Mouse (Mus musculus) midbrain, embryonic 13.5 days (tissue): ENCODE measurements around the gene Zfp408. TPM values are rescaled to one million over a fixed set of nuclear protein-coding genes. Genes with fewer than 3 reads are reported as not detected.

Experiments used
- ATAC-seq: fragments of 200-750 bp; cut with Nextera tagmentation; 2 replicates; pipeline ENCODE4 v1.8.0; 2017; ENCODE audit warnings: mild to moderate bottlenecking, moderate TSS enrichment, moderate library complexity
- H3K27ac ChIP-seq: fragments of 300-500 bp; sonication (generic); 2 replicates; pipeline ENCODE4 v1.5.1; 2015; ENCODE audit warnings: inconsistent platforms, mild to moderate bottlenecking, moderate library complexity
- H3K27me3 ChIP-seq: fragments of 300-500 bp; sonication (generic); 2 replicates; pipeline ENCODE4 v1.6.1; 2015; ENCODE audit warnings: mild to moderate bottlenecking, inconsistent platforms
- H3K36me3 ChIP-seq: fragments of 300-500 bp; sonication (generic); 2 replicates; pipeline ENCODE4 v1.6.1; 2015; ENCODE audit warnings: mild to moderate bottlenecking, inconsistent platforms
- H3K4me1 ChIP-seq: fragments of 300-500 bp; sonication (generic); replicated peaks from 2 replicates; pipeline ENCODE4 v1.6.1; 2015; ENCODE audit warnings: inconsistent platforms
- H3K4me2 ChIP-seq: fragments of 300-500 bp; sonication (generic); replicated peaks from 2 replicates; pipeline ENCODE4 v1.6.1; 2015; ENCODE audit warnings: moderate library complexity, mild to moderate bottlenecking, inconsistent platforms
- H3K4me3 ChIP-seq: fragments of 300-500 bp; sonication (generic); replicated peaks from 2 replicates; pipeline ENCODE4 v1.5.1; 2015; ENCODE audit warnings: mild to moderate bottlenecking, inconsistent platforms
- H3K9ac ChIP-seq: fragments of 300-500 bp; sonication (generic); replicated peaks from 2 replicates; pipeline ENCODE4 v1.6.1; 2015; ENCODE audit warnings: mild to moderate bottlenecking, inconsistent platforms
- H3K9me3 ChIP-seq: fragments of 300-500 bp; sonication (generic); 2 replicates; pipeline ENCODE4 v1.6.1; 2016; ENCODE audit warnings: mild to moderate bottlenecking, inconsistent platforms
- WGBS: fragments of 180-500 bp; shearing (Covaris S2); methylation state at CpG from one replicate; pipeline ENCODE4 v1.1.7; 2015; 5-methylcytosine and 5-hydroxymethylcytosine counted together
- polyA plus RNA-seq: library from polyadenylated mRNA; unstranded; fragments of >200 nt; fragmentation: Nextera tagmentation; extraction: Ambion mirVana; gene quantifications from 2 replicates; pipeline ENCODE4 v1.2.1, GENCODE M21; 2015

The Zfp408 gene
- polyA plus RNA-seq, result 14.0 and 14.6 TPM in 2 replicates

- Histone ChIP-seq H3K4me3 (peak within 1 kb of the TSS; percentile 91), H3K27ac (peak within 1 kb of the TSS; percentile 85), H3K4me2 (peak within 1 kb of the TSS; percentile 100), H3K9me3 (no peaks in the 10 kb centered on the region), H3K4me1 (peaks cover 33% of the 10 kb centered on the region), H3K9ac (peak within 1 kb of the TSS; percentile 94), H3K36me3 (peaks cover 48% of the 10 kb centered on the region), H3K27me3 (no peaks in the 10 kb centered on the region)
- ATAC-seq, result peak; percentile 95
- under 1% methylated on average over 44 of the region's 44 CpGs for WGBS
Measured at GRCm38 (mm10) chr2:91649553-91650359, at the start of gene Zfp408, which contains the start of gene Arhgap1. Zfp408 (minus strand) TSS chr2:91649791. Arhgap1 (plus strand) TSS chr2:91649860.

DNA sequence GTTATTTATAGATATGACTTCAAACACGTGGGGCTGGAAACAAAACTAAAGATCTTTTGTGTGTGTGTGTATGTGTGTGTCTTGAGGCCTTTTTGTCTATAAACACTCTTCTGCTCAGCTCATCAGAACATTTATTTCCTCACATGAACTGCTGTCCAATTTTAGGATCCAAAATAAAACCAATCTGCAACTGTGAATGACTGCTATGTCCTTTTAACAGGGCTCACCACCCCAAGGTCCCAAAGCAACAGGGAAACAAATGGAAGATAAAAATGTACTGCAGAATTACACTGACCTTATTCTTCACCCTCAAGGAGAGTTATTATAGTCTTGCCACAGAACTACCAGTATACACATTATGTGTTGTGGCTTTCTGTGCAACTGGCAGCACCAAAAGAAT lies 49.6 kb upstream of the Zfp408 start:
- 80% methylated on average over 1 of the region's 1 CpGs for WGBS

DNA sequence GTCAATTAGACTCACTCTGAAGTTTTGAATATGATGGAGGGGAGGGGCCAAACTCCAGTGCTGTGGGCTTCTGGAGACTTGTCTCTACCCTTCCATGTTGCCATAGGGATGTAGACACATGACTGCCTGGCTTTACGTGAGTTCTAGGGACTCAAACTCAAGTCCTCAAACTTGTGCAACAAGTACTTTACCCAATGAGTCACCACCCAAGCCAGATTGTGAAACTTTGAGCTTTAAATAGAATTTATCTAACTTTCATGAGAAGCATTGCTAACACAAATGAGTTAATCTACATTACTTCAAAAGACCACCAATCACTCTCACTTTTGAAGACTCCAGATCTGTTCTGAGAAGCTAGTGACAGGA lies 46.6 kb upstream of the Zfp408 start:
- no peaks in the 10 kb centered on the region for H3K9me3 ChIP-seq
- H3K4me3 ChIP-seq, result no peak overlapping the region
- H3K9ac ChIP-seq, result no peak overlapping the region
- ATAC-seq, result no peak
- 91% methylated on average over 1 of the region's 1 CpGs for WGBS
- H3K4me2 ChIP-seq, result no peak overlapping the region
- H3K27ac ChIP-seq, result no peak overlapping the region
- H3K36me3 ChIP-seq, result peaks cover 25% of the 10 kb centered on the region
- H3K27me3 ChIP-seq, result no peaks in the 10 kb centered on the region
- H3K4me1 ChIP-seq, result no peaks in the 10 kb centered on the region

More for the DNA sequence above, 49.6 kb upstream of the Zfp408 start:
- Histone ChIP-seq H3K27ac (no peak overlapping the region), H3K27me3 (no peaks in the 10 kb centered on the region), H3K4me2 (no peak overlapping the region), H3K4me3 (no peak overlapping the region), H3K36me3 (peaks cover 11% of the 10 kb centered on the region), H3K4me1 (no peaks in the 10 kb centered on the region), H3K9ac (no peak overlapping the region), H3K9me3 (no peaks in the 10 kb centered on the region)
- ATAC-seq, result no peak

DNA sequence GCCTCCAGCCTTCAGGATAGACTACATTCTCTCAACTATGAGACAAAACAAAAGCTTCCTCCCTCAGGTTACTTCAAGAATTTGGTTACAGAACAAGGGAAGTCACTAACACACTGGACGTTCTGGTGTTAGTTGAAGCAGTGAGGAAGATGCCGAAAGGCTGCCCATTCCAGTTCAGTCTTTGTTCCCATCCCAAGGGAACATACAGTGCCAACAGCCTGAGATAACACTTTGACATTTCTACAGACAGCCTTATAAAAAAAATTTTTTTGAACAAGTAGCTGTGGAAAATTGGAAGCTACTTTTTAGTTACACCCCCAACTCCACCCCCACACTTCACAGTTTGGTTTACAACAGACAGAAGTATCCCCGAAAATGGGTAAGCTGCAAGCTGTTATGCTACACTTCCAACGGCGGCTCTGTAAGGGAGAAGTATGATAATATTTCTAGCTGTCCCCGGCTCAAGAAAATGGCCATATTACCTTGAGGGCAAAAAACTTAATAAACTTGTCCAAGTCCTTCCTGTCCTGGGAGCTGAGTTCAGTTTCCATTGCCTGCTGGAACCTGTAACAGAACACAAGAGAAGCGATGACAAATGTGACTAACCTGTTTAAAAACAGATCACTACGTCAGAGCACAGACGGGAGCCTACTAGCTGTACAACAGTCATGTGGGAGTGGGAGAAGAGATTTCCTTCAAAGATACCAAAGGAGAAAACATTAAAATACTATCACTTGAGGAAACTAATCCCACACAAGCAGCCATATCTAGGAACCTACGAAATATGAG lies 46.0 kb upstream of the Zfp408 start:
- H3K9ac ChIP-seq, result no peak overlapping the region
- H3K4me3 ChIP-seq, result no peak overlapping the region
- H3K4me2 ChIP-seq, result no peak overlapping the region
- H3K36me3 ChIP-seq, result peaks cover 27% of the 10 kb centered on the region
- no peaks in the 10 kb centered on the region for H3K27me3 ChIP-seq
- H3K9me3 ChIP-seq, result no peaks in the 10 kb centered on the region
- H3K27ac ChIP-seq, result no peak overlapping the region
- ATAC-seq, result no peak
- no peaks in the 10 kb centered on the region for H3K4me1 ChIP-seq
- 94% methylated on average over 10 of the region's 10 CpGs for WGBS

GRCm38 (mm10) chr2:91689452-91689851 lies 39.9 kb upstream of the Zfp408 start:
- Histone ChIP-seq H3K9me3 (no peaks in the 10 kb centered on the region), H3K4me3 (no peak overlapping the region), H3K4me2 (no peak overlapping the region), H3K27ac (no peak overlapping the region), H3K36me3 (peaks cover 72% of the 10 kb centered on the region), H3K27me3 (no peaks in the 10 kb centered on the region), H3K9ac (no peak overlapping the region), H3K4me1 (no peaks in the 10 kb centered on the region)
- ATAC-seq, result no peak
- 85% methylated on average over 7 of the region's 7 CpGs for WGBS

GRCm38 (mm10) chr2:91683919-91684318 lies 34.3 kb upstream of the Zfp408 start:
- WGBS, result 82% methylated on average over 8 of the region's 8 CpGs
- Histone ChIP-seq H3K27ac (no peak overlapping the region), H3K9ac (no peak overlapping the region), H3K36me3 (peaks cover 86% of the 10 kb centered on the region), H3K4me2 (no peak overlapping the region), H3K27me3 (no peaks in the 10 kb centered on the region), H3K4me3 (no peak overlapping the region), H3K4me1 (no peaks in the 10 kb centered on the region), H3K9me3 (no peaks in the 10 kb centered on the region)
- ATAC-seq, result no peak

GRCm38 (mm10) chr2:91682850-91683249 lies 33.3 kb upstream of the Zfp408 start:
- H3K4me3 ChIP-seq, result no peak overlapping the region
- H3K27ac ChIP-seq, result no peak overlapping the region
- ATAC-seq, result no peak
- H3K4me1 ChIP-seq, result no peaks in the 10 kb centered on the region
- no peaks in the 10 kb centered on the region for H3K9me3 ChIP-seq
- no peak overlapping the region for H3K4me2 ChIP-seq
- H3K27me3 ChIP-seq, result no peaks in the 10 kb centered on the region
- no peak overlapping the region for H3K9ac ChIP-seq
- WGBS, result 63% methylated on average over 4 of the region's 4 CpGs
- H3K36me3 ChIP-seq, result peaks cover 86% of the 10 kb centered on the region

DNA sequence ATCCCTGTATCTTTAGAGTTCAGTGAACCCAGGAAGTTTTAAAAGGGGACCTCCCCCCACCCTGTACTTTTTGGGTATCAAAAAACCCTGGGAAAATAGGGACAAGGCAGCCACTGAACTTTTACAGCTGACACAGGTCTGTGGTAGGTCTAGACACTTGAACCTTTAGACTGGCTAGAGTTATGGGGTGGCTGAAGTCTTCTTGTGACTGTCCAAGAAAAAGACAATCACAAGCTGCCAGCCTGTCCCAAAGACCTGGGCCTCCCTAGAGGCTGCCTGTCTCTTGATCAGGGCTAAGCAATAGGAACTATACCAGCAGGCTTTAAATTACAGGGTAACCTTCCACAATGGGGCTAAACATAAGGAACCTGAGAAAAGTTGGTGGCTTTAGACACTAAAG lies 27.4 kb upstream of the Zfp408 start:
- no peak for ATAC-seq
- no peak overlapping the region for H3K4me2 ChIP-seq
- H3K27me3 ChIP-seq, result no peaks in the 10 kb centered on the region
- H3K27ac ChIP-seq, result no peak overlapping the region
- no peaks in the 10 kb centered on the region for H3K4me1 ChIP-seq
- no peaks in the 10 kb centered on the region for H3K9me3 ChIP-seq
- H3K4me3 ChIP-seq, result no peak overlapping the region
- H3K9ac ChIP-seq, result no peak overlapping the region
- H3K36me3 ChIP-seq, result peaks cover 99% of the 10 kb centered on the region

DNA sequence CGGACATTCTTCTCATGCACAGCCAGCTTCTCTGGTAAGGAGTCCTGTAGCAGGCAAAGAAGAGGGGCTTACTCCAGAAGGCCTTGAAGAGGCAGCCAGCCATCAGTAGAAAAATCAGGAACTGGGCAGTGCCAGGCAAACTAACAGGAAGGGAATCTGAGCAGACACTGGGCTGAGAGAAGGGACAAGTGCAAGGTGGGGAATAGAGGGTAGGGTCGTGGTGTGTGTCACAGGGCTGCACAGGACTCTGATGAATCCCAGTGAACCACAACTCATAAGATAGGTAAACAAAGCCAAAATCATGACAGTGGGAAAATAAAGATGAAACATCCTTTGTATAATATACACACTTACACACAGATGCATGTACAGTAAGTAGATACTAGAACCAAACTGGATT lies 26.8 kb upstream of the Zfp408 start:
- Histone ChIP-seq H3K27me3 (no peaks in the 10 kb centered on the region), H3K9me3 (no peaks in the 10 kb centered on the region), H3K4me2 (no peak overlapping the region), H3K4me1 (no peaks in the 10 kb centered on the region), H3K36me3 (peaks cover 99% of the 10 kb centered on the region), H3K9ac (no peak overlapping the region), H3K4me3 (no peak overlapping the region), H3K27ac (no peak overlapping the region)
- ATAC-seq, result no peak
- 88% methylated on average over 2 of the region's 2 CpGs for WGBS

DNA sequence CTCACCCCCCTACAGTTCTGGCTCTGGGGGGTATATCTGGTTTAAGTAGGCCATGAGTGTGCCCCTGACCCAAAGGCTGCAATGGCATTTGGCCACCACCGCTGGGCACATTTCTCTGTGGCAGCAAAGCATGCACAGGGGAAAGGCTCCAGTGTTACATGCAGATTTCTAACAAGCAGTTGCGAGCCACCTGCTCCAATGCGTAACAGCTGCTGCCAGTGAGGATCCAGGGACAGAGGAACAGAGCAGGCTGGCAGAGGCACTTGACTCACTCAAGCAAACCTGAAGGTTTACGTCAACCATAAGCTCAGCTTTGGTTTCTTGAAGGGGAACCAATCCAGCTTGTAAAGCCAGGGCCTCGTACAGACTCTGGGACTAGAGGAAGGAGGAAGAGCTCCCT lies 25.3 kb upstream of the Zfp408 start:
- H3K9me3 ChIP-seq, result no peaks in the 10 kb centered on the region
- 91% methylated on average over 5 of the region's 5 CpGs for WGBS
- no peak overlapping the region for H3K4me2 ChIP-seq
- H3K4me1 ChIP-seq, result no peaks in the 10 kb centered on the region
- H3K9ac ChIP-seq, result 0 out of 2 replicates have a peak overlapping the region, but pooled peaks have one; percentile 14
- no peaks in the 10 kb centered on the region for H3K27me3 ChIP-seq
- H3K4me3 ChIP-seq, result no peak overlapping the region
- H3K36me3 ChIP-seq, result peaks cover 97% of the 10 kb centered on the region
- no peak overlapping the region for H3K27ac ChIP-seq
- ATAC-seq, result no peak

- Histone ChIP-seq H3K27ac (no peak overlapping the region), H3K27me3 (no peaks in the 10 kb centered on the region), H3K4me2 (no peak overlapping the region), H3K4me1 (no peaks in the 10 kb centered on the region), H3K36me3 (peaks cover 97% of the 10 kb centered on the region), H3K9ac (no peak overlapping the region), H3K9me3 (no peaks in the 10 kb centered on the region), H3K4me3 (no peak overlapping the region)
- 92% methylated on average over 2 of the region's 2 CpGs for WGBS
- ATAC-seq, result no peak
Measured at GRCm38 (mm10) chr2:91673587-91673986, 24.0 kb upstream of the Zfp408 start.

- WGBS, result 92% methylated on average over 6 of the region's 6 CpGs
- no peak for ATAC-seq
- H3K36me3 ChIP-seq, result peaks cover 91% of the 10 kb centered on the region
Measured at GRCm38 (mm10) chr2:91670038-91670437, 20.4 kb upstream of the Zfp408 start.

More at GRCm38 (mm10) chr2:91670038-91670437, 20.4 kb upstream of the Zfp408 start:
- no peaks in the 10 kb centered on the region for H3K9me3 ChIP-seq
- H3K4me3 ChIP-seq, result no peak overlapping the region
- H3K27me3 ChIP-seq, result no peaks in the 10 kb centered on the region
- H3K27ac ChIP-seq, result no peak overlapping the region
- no peak overlapping the region for H3K9ac ChIP-seq
- H3K4me1 ChIP-seq, result no peaks in the 10 kb centered on the region
- H3K4me2 ChIP-seq, result no peak overlapping the region
